Mouse (Mus musculus) kidney, postnatal 10 days (tissue): ENCODE measurements around the gene Slc25a30.
A peak's percentile ranks its signal among the peaks of the same experiment; 100 is the strongest.
"Not testable (repeated sequence)": the region's sequence is repeated elsewhere in the genome, so short reads cannot be mapped to it uniquely, and the experiment has no call there.

Experiments used
- DNase-seq: peaks from one replicate; pipeline ENCODE4 v3.0.0; 2021; ENCODE audit warnings: mixed read lengths

Gene Slc25a30

DNA sequence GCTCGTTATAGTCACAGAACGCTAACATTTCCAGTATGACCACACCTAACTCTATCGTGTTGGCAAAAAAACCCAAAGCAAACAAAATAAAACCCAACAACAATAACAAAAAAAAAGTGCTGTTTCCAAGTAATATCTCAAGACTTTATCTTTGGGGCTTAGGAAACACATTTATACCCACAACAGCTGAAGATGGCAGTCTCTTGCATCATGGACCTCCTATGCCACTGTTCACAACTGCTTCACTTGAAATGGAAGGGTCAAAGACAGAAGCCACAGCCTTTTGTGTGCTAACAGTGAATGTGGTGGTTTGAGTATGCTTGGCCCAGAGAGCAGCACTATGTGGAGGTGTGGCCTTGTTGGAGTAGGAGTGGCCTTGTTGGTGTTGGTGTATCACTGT, 4.5 kb upstream of the Slc25a30 start:
- DNase-seq: no peak

DNA sequence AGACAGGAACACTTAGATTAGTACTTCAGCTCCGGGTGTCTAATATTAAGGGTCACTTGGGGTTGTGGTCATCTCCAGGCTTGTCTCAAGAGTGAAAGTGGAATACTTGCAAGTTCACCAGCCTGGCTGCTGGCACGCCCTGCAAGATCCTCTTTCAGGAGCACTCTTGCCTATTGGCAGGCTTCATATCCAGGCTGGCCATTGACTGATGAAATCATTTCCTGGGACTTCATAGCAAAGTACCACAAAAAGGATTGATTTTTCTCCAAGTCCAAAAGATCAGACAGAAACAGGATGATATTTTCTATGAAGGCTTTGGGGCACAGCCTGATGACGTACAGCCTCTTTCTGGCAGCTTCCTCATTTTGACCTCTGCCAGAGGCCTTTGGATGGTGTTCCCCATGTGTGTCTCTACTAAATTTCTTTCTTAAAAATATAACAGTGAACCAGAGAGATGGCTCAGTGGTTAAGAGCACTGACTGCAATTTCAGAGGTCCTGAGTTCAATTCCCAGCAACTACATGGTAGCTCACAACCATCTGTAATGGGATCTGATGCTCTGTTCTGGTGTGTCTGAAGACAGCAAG, 3.7 kb upstream of the Slc25a30 start:
- DNase-seq: no peak

DNA sequence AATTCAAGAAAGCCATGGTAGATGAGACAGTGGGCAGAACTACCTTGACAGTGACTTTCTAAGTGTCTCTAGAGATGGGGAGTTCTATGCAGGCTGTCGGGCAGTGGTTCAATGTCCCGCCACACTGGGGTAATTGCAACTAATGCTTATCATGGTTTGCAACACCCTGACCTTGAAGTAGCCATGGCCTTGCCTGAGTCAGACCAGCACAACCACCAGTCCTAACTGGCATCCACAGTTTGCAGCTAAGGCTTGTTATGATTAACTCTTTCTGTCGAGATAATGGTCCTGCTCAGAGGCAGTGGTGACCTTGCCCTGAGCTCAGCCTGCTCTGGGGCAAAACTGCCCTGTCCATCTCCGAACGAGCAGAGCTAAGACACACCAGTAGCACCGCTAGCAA, 2.5 kb upstream of the Slc25a30 start:
- no peak for DNase-seq

DNA sequence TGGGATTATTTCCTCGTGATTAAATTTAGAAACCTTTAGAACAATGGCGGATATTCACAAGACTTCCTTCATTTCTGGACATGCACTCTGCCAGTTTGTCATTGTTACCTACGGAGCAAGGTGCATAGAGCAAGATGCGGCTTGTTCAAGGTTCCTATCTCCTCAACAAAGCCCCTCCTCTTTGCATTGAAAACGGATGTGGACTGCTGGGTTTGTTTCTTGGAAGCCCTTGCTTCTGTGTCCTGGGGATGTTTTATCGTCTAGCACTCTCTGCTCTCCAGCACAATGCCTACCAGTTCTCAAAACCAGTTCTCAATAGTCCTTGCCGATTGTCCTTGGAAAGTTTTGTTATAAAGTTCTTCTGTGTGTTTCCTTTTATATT, 948 bp upstream of the Slc25a30 start:
- DNase-seq: no peak

DNA sequence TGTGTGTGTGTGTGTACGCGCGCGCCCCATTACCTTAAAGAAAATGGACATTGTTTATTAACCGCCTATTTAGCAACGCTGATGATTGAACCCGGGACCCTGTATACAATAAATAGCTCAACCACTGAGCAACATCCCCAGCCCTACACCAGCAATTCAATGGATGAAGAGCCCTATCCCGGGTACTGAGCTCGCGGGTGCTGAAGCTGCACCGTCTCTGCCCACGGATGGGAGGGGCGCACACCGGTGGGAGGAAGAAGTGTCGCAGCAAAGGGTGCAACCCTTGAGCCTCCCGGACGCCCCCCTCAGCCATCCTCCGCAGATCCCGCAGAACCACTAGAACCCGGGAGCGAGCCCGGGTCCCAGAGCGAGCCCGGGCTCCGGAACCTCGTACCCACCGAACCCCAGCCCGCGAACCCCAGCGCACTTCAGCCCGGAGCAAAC, 391 bp downstream of the Slc25a30 start:
- no peak for DNase-seq

DNA sequence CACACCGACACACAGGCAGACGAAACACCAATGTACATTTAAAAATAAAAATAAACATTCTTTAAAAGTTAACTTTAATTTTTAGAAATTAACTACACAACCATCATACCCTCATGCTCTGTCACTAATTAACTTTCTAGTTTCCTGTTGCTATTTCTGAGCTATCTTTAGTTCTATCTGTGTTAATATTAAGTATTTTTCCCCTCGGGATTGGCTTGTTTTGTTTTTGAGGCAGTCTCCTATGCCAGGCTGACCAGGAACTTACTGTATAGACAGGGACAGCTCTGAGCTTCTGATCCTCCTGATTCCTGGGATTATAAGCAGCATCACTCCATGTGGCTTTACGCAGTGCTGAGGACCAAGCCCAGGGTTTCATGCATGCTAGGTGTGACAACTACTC, 6.9 kb downstream of the Slc25a30 start:
- DNase-seq: no peak

DNA sequence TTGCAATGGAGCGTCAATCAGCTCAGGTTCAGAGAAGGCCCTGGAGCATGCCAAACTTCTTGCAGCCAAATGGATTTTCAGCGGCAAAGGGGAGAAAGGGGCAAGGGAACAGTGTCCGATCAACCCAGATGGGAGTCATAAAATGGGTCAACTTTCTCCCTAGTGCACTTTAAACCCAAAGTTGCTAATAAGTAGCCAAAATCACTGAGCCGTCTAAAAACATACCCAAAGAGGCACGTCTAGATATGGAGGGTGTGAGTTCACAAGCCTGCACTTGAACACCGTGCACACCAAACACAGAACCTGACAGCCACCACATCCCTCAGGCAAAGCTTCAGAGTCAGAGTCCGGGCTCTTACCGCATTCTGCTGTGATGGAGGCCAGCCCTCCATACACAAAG, 10.2 kb downstream of the Slc25a30 start:
- peak; percentile 34 for DNase-seq

DNA sequence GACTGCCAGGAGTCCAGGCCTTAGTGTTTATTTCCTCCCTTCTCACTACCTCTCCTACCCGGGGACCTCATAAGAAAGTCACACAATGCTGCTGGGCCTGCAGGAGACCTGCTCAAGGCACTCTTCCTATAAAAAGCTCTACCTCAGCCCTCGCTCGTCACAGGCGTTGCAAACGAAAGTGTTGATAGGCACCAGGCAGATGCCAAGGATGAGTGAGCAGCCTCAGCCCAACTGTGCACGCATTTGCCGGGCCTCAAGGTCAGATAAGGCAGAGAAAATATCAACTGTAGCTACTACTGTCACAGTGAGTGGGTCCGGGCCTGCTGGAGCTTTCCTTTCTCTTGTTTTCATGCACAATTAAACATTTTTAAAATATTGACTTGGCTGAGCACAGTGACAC, 13.4 kb downstream of the Slc25a30 start:
- no peak for DNase-seq

DNA sequence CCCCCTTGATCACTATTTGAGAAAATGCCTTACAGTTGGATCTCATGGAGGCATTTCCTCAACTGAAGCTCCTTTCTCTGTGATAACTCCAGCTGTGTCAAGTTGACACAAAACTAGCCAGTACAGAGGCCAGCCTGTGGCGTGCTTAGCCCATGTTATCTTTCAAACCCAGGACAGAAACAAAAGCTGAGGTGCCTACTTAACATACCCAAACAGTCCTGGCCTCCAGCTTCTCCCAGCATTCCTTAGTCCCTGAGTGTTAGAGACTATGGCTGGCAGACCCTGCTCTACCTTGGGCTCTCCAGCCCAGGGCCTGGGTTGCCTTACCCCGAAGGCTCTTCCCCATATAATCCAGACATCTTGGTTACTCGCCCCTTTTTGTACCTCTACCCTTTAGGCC, 14.4 kb downstream of the Slc25a30 start:
- DNase-seq: not testable (repeated sequence)

DNA sequence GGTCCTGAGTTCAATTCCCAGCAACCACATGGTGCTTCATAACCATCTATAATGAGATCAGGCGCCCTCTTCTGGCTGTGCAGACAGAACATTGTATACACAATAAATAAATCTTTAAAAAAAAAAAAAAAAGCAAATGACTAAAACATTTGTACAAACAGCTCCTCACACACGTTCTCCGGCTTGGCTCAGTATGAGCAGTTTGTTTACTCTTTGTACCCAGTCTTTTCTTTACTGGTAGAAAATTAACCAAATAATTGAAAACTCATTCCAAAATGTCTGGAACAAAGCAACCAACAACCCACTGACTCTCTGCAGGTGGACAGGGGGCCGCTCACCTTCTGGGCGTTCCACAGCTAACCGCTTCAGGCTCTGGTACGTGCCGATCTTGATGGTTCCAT, 15.7 kb downstream of the Slc25a30 start:
- peak; percentile 42 for DNase-seq

DNA sequence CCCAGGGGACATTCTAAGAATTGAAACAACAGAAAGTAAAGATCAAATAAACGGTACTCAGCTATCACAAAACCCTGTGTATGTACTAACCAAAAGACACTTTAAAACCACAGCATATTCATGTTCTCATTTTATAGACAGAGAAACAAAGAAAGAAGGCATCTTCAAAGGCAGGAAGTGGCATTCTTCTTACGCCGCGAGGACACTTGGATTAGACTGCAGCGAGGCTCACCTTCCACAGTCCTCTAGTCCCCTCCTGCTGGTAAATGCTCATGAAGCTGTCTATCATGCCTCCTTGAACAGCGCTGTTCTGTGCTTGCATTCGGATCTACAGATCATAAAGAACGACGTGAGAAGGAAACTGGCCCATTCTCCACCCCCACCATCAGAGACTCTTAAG, 17.5 kb downstream of the Slc25a30 start:
- no peak for DNase-seq

DNA sequence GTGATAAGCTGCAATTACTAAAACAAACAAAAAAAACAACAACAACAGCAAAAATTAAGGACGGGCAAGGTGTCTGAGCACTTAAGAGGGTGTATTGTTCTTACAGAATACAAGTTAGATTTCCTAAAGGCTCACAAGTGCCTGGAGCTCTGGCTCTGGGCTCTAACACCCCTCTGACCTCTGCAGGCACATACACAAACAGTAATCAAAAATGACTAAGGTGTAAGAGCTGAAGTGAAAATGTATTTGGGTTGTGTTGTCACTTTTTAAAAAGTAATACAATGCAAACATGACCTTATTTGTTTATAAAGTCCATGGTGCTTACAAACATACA, 18.6 kb downstream of the Slc25a30 start:
- DNase-seq: no peak

DNA sequence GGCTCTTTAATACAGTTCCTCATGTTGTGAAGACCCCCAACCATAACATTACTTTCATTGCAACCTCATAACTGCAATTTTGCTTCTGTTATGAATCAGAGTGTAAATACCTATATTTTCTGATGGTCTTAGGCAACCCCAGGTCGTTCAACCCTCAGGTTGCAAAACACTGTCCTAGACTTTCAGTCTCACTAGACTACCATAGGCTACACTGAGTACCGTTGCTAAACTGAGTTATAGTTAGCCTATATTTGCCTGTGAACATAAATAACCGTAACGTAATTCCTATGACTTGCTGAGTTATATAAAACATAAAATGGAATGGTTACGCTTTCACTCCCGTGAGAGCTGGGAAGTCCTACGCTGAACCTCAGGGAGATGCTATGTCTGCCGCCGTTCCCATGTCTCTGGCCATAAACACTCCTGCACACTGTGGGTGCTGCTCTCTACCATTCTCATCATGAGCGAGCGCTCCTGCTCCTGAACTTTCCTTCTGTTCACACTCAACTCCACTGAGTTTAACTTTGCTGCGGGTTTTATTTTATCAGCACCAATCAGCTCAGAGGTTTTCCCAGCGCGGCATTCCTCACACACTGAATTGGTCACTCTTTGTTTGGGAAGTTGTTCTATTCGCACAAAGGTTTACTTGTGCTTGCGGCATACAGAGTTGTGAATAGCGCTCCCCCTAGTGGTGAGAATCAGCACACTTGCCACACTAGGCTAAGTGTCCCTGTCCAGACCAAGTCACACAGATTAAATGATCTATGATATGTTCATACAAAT, 19.2 kb downstream of the Slc25a30 start:
- peak; percentile 87 for DNase-seq

DNA sequence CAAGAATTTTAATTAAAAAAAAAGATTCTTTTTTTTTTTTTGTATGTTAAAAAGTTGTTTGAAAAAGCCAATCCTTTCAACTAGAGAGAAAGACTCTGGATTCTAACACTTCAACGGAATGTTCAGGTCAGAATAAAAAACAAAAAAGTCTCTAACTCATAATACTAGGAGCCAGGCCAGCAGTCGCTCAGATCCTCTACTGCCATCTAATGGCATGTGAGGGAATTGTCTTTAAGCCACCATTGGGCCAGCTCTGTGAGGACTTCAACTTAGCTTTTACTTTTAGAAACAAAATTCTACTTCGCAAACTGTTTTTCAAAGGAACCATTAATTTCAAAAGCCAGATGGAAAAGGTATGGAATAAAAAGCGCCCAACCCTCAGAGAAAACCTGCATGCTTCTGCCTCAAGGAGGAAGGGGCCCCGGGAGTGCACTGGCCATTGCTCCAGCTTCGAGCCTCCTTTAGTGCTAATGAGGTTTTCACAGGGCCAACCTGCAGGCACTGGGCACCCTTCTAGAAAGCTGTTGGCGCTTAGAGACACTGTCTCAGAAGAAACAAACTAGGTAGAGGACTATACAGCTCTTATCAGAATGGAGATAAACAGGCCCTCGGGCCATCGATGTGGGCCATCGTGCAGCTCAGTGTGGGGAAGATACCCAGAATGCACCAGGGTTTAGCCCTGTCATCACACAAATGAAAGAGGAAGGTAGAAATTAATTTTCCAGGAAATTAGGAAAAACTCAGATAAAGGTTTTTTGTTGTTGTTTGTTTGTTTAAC, 25.6 kb downstream of the Slc25a30 start:
- DNase-seq: peak; percentile 58

DNA sequence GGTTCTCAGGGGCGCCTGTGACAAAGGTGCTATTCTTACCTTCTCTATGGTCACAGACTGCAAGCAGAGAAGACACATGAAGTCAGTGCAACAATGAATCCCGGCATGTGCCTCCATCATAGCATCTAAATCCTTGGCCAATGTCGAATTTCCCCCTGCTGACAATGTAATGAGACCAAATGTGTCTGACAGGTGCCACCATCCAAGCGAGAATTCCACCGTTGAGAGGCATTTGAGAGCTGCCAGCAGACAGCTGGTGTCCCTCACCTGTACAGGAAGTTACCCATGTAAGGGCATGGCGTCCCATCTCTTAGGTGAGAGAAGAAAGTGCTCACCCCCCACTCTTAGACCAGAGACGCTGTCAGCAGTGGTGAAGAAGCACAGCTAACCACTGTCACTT, 28.4 kb downstream of the Slc25a30 start:
- no peak for DNase-seq

DNA sequence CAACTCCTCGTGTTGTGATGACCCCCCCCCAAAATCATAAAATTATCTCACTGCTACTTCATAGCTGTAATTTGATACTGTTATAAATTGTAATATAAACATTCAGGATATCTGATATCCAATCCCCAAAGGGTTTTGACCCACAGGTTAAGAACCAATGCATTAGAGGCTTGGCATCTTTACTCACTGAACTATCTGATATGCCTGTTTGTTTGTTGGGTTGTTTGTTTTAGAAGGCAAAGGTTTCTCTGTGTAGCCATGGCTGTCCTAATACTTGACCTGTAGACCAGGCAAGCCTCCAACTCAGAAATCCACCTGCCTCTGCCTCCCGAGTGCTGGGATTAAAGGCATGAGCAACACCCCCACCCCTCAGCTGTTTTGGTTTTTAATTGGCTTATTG, 29.0 kb downstream of the Slc25a30 start:
- no peak for DNase-seq

DNA sequence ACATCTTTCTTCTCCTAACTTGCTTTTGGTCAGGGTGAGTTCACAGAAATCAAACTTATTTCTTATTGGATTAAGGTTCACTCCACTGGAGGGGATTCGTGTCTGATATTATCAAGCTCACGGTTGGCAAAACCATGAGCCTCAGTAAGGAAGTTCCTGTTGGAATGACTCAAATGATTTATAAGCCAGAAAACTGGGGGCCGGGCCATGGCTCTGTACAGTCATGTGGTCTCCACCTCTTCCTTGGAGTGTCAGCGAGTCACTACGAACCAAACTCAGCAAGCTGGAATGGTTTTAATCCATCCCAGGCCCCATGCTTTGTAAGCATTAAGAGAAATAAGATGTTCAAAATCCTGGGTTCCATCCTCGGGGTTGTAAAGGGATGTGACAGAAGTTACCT, 29.9 kb downstream of the Slc25a30 start:
- no peak for DNase-seq

DNA sequence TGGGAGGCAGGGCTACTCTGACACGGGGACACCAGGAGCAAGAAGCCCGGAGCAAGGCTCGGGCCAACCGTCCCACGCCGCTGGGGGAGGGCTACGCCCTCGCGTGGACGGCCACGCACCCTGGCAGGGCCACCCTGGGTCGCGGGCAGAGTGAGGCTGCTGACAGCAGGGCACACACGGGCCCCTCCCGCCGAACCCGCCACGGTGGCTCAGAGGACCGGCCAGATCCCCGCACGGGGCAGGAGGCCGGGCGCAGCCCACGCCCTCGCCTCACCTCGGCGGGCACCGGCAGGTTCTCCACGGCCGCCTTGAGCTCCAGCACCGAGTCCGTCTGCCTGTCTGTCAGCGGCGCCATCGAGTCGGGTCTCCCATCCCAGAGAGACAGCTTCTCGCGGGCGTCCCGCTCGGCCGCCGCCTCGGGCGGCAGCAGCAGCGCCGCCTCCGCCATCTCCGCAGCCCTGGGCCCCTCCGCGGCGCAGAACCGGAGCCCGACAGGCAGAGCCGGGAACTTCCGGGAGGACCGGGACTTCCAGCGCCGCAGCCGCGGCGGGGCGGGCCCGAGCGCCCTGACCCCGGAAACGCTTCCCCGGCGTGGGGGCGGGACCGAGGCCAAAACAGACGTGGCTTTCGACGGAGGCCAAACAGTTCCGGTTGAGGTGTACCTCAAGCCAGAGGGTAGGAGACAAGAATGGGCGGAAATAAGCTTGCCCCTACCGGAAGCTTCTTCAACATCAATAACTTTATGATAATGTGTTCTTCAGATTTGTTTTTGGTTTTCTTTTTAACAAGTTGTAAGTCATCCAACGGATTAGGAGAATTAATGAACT, 32.6 kb downstream of the Slc25a30 start, which contains the start of gene Cog3:
Gene Cog3 (minus strand): TSS at position 527 of the 827 bp plus-strand sequence.
- DNase-seq: peak; percentile 97

DNA sequence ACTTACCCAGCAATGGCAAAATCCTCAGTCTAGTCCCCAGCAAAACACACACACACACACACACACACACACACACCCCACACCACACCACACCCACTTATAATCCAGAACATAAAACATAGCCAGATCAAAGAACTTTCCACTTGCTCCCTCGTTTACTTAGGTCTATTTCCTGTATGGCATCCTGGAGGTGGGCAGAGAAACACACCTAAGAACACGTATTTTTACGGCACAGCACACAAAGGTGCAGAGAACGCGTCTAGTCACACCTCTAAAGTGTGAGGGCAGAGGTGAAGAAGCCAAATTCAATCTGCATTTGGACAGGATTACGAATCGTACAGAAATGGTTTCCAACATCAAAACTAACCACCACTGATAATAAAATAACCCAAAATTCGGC, 33.6 kb downstream of the Slc25a30 start:
- DNase-seq: no peak

DNA sequence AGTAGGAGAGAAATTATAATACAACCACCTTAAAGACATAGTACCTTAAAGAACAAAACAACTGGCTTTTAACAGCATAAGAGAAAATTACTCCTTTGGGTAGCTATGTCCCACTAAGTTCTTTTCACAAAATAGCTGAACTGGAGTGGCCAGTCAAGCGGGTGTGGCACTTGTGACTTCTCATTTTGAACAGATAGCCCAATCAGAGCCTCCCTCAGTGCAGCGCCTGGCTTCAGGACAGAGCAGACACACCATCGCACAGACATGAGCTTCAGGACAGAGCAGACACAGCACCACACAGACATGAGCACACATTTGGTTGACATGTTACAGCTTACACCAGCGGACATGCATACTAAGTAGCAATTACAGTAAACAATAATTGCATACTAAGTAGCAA, 35.8 kb downstream of the Slc25a30 start:
- no peak for DNase-seq

DNA sequence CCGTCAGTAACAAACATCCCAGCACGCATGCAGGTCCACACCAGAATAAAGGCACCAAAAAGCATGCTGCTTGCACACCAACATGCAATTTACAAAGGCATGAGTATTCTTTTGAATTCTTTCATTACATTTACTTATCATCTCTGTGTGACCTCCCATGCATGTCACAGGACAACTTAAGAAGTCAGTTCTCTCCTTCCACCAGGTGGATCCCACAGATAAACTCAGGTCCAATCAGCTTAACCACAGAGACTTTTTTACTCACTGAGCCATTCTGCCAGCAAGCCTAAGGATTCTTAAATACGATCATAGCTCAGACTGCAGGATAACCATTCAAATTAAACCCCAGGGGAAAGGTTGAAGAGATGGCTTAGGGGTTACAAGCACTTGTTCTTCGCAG, 37.7 kb downstream of the Slc25a30 start:
- no peak for DNase-seq

DNA sequence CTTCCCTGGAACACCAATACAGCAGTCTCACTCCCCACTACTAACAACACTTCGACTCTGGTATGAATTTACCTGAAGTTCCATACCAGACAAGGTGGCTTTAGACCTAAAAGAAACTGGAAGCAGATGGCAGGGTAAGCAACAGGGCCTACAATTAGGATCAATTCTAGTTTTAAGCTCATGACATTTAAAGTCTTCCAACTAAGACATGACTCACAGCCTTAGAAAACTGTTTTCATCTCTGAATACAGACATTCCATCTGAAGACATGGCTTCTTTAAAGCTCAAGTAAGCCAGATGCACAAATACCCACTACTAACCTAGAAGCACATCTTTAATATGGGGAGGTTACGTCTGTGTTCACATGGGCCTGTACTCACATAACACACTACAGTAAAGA, 38.9 kb downstream of the Slc25a30 start:
- DNase-seq: no peak

DNA sequence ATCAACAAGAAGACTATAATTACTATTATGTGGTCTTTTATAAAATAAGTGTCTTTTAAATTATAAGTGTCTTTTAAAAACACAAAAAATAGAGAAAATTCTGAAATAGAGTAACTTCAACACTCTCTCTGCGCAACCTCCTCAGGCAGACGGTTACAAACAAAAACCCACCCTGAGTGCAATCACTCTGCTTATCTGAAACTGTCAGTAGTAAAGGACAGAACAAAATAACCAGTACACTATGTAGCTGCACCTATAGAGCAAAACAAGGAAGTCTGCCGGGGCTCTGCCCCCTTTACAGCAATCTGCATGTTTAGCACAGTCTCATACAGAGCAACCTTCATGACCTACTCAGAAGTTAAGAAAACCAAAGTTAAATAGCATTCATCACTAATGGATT, 44.9 kb downstream of the Slc25a30 start:
- no peak for DNase-seq
